Comparison of ENCODE assay signal across 8 mouse cellular contexts in genomic region chr6:37299562-37300390, GRCm38 (mm10). TPM values are rescaled to one million over a fixed set of nuclear protein-coding genes. Genes with fewer than 3 reads are reported as not detected.
DNase-seq lines count a peak whose midpoint lies in the region; ATAC-seq lines count a peak whose summit lies in the region.

Gene Dgki, minus strand, starts transcription at chr6:37300184.

- H3K4me2 ChIP-seq in hindbrain, embryonic 12.5 days (replicated peaks) = peak within 1 kb of the TSS; percentile 91

- peak; percentile 43 to 73 for DNase-seq in adrenal gland, adult (ENCODE audit: inconsistent age in 2 of 2, low spot score in 1 of 2)
- no peak for DNase-seq in adrenal gland, postnatal 4 days (ENCODE audit: low spot score in 2 of 2)
- DNase-seq in brain, adult 2 months (ENCODE audit: low read depth, low spot score) = peak; percentile 97
- DNase-seq in forebrain, embryonic 10.5 days (ENCODE audit: extremely low spot score, low spot score) = peak; percentile 80
- DNase-seq in left cerebral cortex, adult 18-20 months (ENCODE audit: low spot score in 2 of 2) = peak; percentile 84 to 90
- peak; percentile 83 for DNase-seq in midbrain, embryonic 10.5 days (ENCODE audit: low spot score)
- peak; percentile 82 for DNase-seq in telencephalon, adult 2 months (ENCODE audit: low read depth, low spot score)

- peak within 1 kb of the TSS; percentile 77 for H3K4me3 ChIP-seq in forebrain, embryonic 10.5 days
- peak within 1 kb of the TSS; percentile 66 for H3K4me3 ChIP-seq in hindbrain, embryonic 12.5 days
- H3K4me3 ChIP-seq in midbrain, embryonic 10.5 days = peak within 1 kb of the TSS; percentile 79

- H3K9ac ChIP-seq in hindbrain, embryonic 12.5 days = peak within 1 kb of the TSS; percentile 80

- no peaks in the 10 kb centered on the region for H3K9me3 ChIP-seq in forebrain, embryonic 10.5 days
- H3K9me3 ChIP-seq in hindbrain, embryonic 12.5 days (replicated peaks) = no peaks in the 10 kb centered on the region
- no peaks in the 10 kb centered on the region for H3K9me3 ChIP-seq in midbrain, embryonic 10.5 days (replicated peaks)

- H3K27ac ChIP-seq in forebrain, embryonic 10.5 days = peak within 1 kb of the TSS; percentile 80
- H3K27ac ChIP-seq in hindbrain, embryonic 12.5 days = peak within 1 kb of the TSS; percentile 71
- H3K27ac ChIP-seq in midbrain, embryonic 10.5 days (replicated peaks) = peak within 1 kb of the TSS; percentile 83

- ATAC-seq in hindbrain, embryonic 12.5 days (ENCODE audit: low FRiP score) = peak; percentile 96

- peaks cover 21% of the 10 kb centered on the region for H3K4me1 ChIP-seq in forebrain, embryonic 10.5 days
- H3K4me1 ChIP-seq in hindbrain, embryonic 12.5 days = peaks cover 31% of the 10 kb centered on the region
- peaks cover 29% of the 10 kb centered on the region for H3K4me1 ChIP-seq in midbrain, embryonic 10.5 days

- no peaks in the 10 kb centered on the region for H3K36me3 ChIP-seq in forebrain, embryonic 10.5 days (replicated peaks)
- no peaks in the 10 kb centered on the region for H3K36me3 ChIP-seq in hindbrain, embryonic 12.5 days
- no peaks in the 10 kb centered on the region for H3K36me3 ChIP-seq in midbrain, embryonic 10.5 days

- peaks cover 64% of the 10 kb centered on the region for H3K27me3 ChIP-seq in forebrain, embryonic 10.5 days (ENCODE audit: poor library complexity, severe bottlenecking)
- H3K27me3 ChIP-seq in hindbrain, embryonic 12.5 days = peaks cover 41% of the 10 kb centered on the region
- H3K27me3 ChIP-seq in midbrain, embryonic 10.5 days (ENCODE audit: low read depth, poor library complexity, severe bottlenecking) = peaks cover 63% of the 10 kb centered on the region

- WGBS in forebrain, embryonic 10.5 days = under 1% methylated on average over 63 of the region's 65 CpGs
- WGBS in hindbrain, embryonic 12.5 days = under 1% methylated on average over 56 of the region's 65 CpGs
- under 1% methylated on average over 65 of the region's 65 CpGs for WGBS in midbrain, embryonic 10.5 days

RNA-seq across cellular contexts. Expression of gene Dgki, which starts in this region (rescaled TPM):
- 1 to 10 TPM; 4.0 to 4.2 TPM for total RNA-seq in adrenal gland, postnatal 4 days (2021)
- 0.38 and 1.0 TPM in 2 replicates for polyA plus RNA-seq in forebrain, embryonic 10.5 days (2016; fragmentation: Nextera tagmentation; extraction: Ambion mirVana)
- polyA plus RNA-seq in hindbrain, embryonic 12.5 days (2016; fragmentation: Nextera tagmentation; extraction: Ambion mirVana) = 4.2 and 4.4 TPM in 2 replicates
- 10 to 100 TPM; 84.9 to 85.1 TPM for total RNA-seq in left cerebral cortex, adult 18-20 months (2021)
- 0.63 and 1.4 TPM in 2 replicates for polyA plus RNA-seq in midbrain, embryonic 10.5 days (2016; fragmentation: Nextera tagmentation; extraction: Ambion mirVana)

Comparison
In these comparisons a context has a peak if more than half of its experiments do, and no peak if none do; other contexts are left out.
1. RNA of gene Dgki (total RNA-seq): 84.9 to 85.1 TPM in left cerebral cortex, adult 18-20 months; 4.0 to 4.2 TPM in adrenal gland, postnatal 4 days; every median in the first group is over 10 times any median in the second.
2. DNase-seq: peak in adrenal gland, adult (2 of 2), brain, adult 2 months (single experiment), forebrain, embryonic 10.5 days (single experiment), left cerebral cortex, adult 18-20 months (2 of 2), midbrain, embryonic 10.5 days (single experiment) and telencephalon, adult 2 months (single experiment); none in adrenal gland, postnatal 4 days (0 of 2).
3. Peak in every context shown above with its lines, with median percentiles within 50 percentile points of each other: H3K27ac ChIP-seq and H3K4me3 ChIP-seq.